Mouse (Mus musculus) hematopoietic stem cell, adult 5-6 weeks (primary cell): ENCODE measurements around the gene Klhl25. TPM values are rescaled to one million over a fixed set of nuclear protein-coding genes. Genes with fewer than 3 reads are reported as not detected.
"Not testable (repeated sequence)": the region's sequence is repeated elsewhere in the genome, so short reads cannot be mapped to it uniquely, and the experiment has no call there.

Experiments
- ATAC-seq, 2 experiments: fragments of 125-278 bp in 1 of 2; replicated peaks in 1 of 2; 2 replicates each; pipeline ENCODE4 v1.8.0; 2016 to 2017; ENCODE audit warnings: inconsistent platforms in 2 of 2, mild to moderate bottlenecking in 2 of 2, moderate number of reproducible peaks in 2 of 2, low read depth in 1 of 2, moderate TSS enrichment in 1 of 2; ENCODE audit not compliant: low FRiP score in 2 of 2, poor library complexity in 2 of 2, severe bottlenecking in 2 of 2, insufficient read depth in 1 of 2, low TSS enrichment in 1 of 2
- total RNA-seq: library from RNA; stranded (forward); fragments of 172-1452, 232-1000 nt; gene quantifications from 2 replicates; pipeline ENCODE4 v1.2.3, GENCODE M21; 2017

Klhl25 gene
- total RNA-seq, 1 experiment from 2014 or later, result 8.6 TPM

GRCm38 (mm10) chr7:75862427-75862781 lies 14.3 kb downstream of the Klhl25 start:
- ATAC-seq, result not testable (repeated sequence)

GRCm38 (mm10) chr7:75863248-75863911 lies 15.3 kb downstream of the Klhl25 start:
- ATAC-seq, result peak in 1 of 2 experiments; percentile 19; a peak in 1 of 4 replicates

GRCm38 (mm10) chr7:75865026-75865425 lies 16.9 kb downstream of the Klhl25 start:
- no peak for ATAC-seq

- ATAC-seq, result no peak
These were observed 18.4 kb downstream of the Klhl25 start for GRCm38 (mm10) chr7:75866557-75866956.

GRCm38 (mm10) chr7:75868687-75869086 lies 20.6 kb downstream of the Klhl25 start:
- no peak for ATAC-seq

GRCm38 (mm10) chr7:75870551-75870950 lies 22.4 kb downstream of the Klhl25 start:
- ATAC-seq, result no peak

- peak in 1 of 2 experiments; percentile 43; a peak in 1 of 4 replicates for ATAC-seq
These were observed 24.1 kb downstream of the Klhl25 start for GRCm38 (mm10) chr7:75872255-75872654.

- ATAC-seq, result no peak
These were observed 24.6 kb downstream of the Klhl25 start for GRCm38 (mm10) chr7:75872697-75873096.

- ATAC-seq, result no peak; a peak in 1 of 4 replicates
These were observed 25.1 kb downstream of the Klhl25 start for GRCm38 (mm10) chr7:75873216-75873615.

GRCm38 (mm10) chr7:75873746-75874145 lies 25.6 kb downstream of the Klhl25 start:
- no peak for ATAC-seq

GRCm38 (mm10) chr7:75879436-75879835 lies 31.3 kb downstream of the Klhl25 start:
- not testable (repeated sequence) for ATAC-seq

- ATAC-seq, result no peak
These were observed 32.1 kb downstream of the Klhl25 start for GRCm38 (mm10) chr7:75880236-75880635.

GRCm38 (mm10) chr7:75880650-75881049 lies 32.5 kb downstream of the Klhl25 start:
- ATAC-seq, result peak; percentile 96 to 98

GRCm38 (mm10) chr7:75881376-75881775 lies 33.3 kb downstream of the Klhl25 start:
- peak; percentile 47 to 54; a peak in 3 of 4 replicates for ATAC-seq

- no peak for ATAC-seq
These were observed 33.7 kb downstream of the Klhl25 start for GRCm38 (mm10) chr7:75881791-75882190.

- no peak for ATAC-seq
These were observed 43.4 kb downstream of the Klhl25 start for GRCm38 (mm10) chr7:75891466-75891865.

- peak; percentile 95 to 97 for ATAC-seq
These were observed 44.6 kb downstream of the Klhl25 start for GRCm38 (mm10) chr7:75892737-75893136.

- no peak for ATAC-seq
These were observed 45.6 kb downstream of the Klhl25 start for GRCm38 (mm10) chr7:75893709-75894108.

- no peak for ATAC-seq
These were observed 48.9 kb downstream of the Klhl25 start for GRCm38 (mm10) chr7:75897041-75897440.
